26 mouse cellular contexts compared by ENCODE assay signal in genomic region chr12:84950763-84951162, GRCm38 (mm10). TPM values are rescaled to one million over a fixed set of nuclear protein-coding genes. Genes with fewer than 3 reads are reported as not detected.
DNase-seq lines count a peak whose midpoint lies in the region; ATAC-seq and TF ChIP-seq lines count a peak whose summit lies in the region.
"Had no signal": no experiment of that assay in that cellular context is flagged by ENCODE, and none has a peak within 500 bp of the region (broad histone marks: within the 10 kb centered on the region; RNA-seq: fewer than 3 reads in every experiment).

No protein-coding gene starts in this region.

- H3K79me2 ChIP-seq in liver, adult 2 months (ENCODE audit: control insufficient read depth, insufficient read depth, low read length): no peaks in the 10 kb centered on the region; the same call in 1 of the 2 replicates

- H3K27me3 ChIP-seq in heart, embryonic 10.5 days (ENCODE audit: insufficient read depth, poor library complexity, severe bottlenecking): no peaks in the 10 kb centered on the region
- no peaks in the 10 kb centered on the region for H3K27me3 ChIP-seq in liver, adult 2 months (ENCODE audit: control insufficient read depth, insufficient read depth, low read length)
- no peaks in the 10 kb centered on the region for H3K27me3 ChIP-seq in liver, embryonic 11.5 days (replicated peaks; ENCODE audit: control insufficient read depth, insufficient read depth, low read length)
- no peaks in the 10 kb centered on the region for H3K27me3 ChIP-seq in lung, embryonic 16.5 days (ENCODE audit: control insufficient read depth, insufficient read depth, low read depth, low read length)
- H3K27me3 ChIP-seq: embryonic facial prominence, embryonic 15.5 days; forebrain, embryonic 15.5 days; liver, embryonic 13.5 days; megakaryocyte, embryonic 14.5 days; midbrain, embryonic 13.5 days; neural tube, embryonic 12.5 days had no signal

- no peak for TF ChIP-seq CTCF in liver, adult 2 months (IDR thresholded peaks at IDR 0.05; ENCODE audit: low read depth, low read length)

- H3K9ac ChIP-seq in liver, adult 2 months (ENCODE audit: low read depth, low read length): no peak overlapping the region
- no peak overlapping the region for H3K9ac ChIP-seq in liver, embryonic 11.5 days (ENCODE audit: low read depth, low read length)
- H3K9ac ChIP-seq in lung, embryonic 16.5 days (ENCODE audit: low read length): no peak overlapping the region
- H3K9ac ChIP-seq: embryonic facial prominence, embryonic 15.5 days; forebrain, embryonic 15.5 days; hindbrain, embryonic 14.5 days; liver, embryonic 13.5 days; midbrain, embryonic 13.5 days; neural tube, embryonic 12.5 days had no signal

- TF ChIP-seq POLR2A in liver, adult 2 months (IDR thresholded peaks at IDR 0.05; ENCODE audit: extremely low read depth, insufficient read depth, low read length): no peak

- no peak for ATAC-seq in liver, embryonic 11.5 days (replicated peaks; ENCODE audit: low FRiP score)
- peak; percentile 37 for ATAC-seq in lung, embryonic 16.5 days (ENCODE audit: low read depth)
- ATAC-seq: forebrain, embryonic 15.5 days; inflammation-experienced regulatory T-cells, adult 6 months; midbrain, embryonic 13.5 days had no signal

- H3K4me3 ChIP-seq in heart, embryonic 10.5 days: no peak overlapping the region
- no peak overlapping the region for H3K4me3 ChIP-seq in liver, adult 2 months (ENCODE audit: insufficient read depth, low read depth, low read length)
- H3K4me3 ChIP-seq in liver, embryonic 11.5 days (ENCODE audit: low read depth, low read length): no peak overlapping the region
- H3K4me3 ChIP-seq in lung, embryonic 16.5 days (ENCODE audit: low read length): no peak overlapping the region
- H3K4me3 ChIP-seq: embryonic facial prominence, embryonic 15.5 days; forebrain, embryonic 15.5 days; heart, adult 2 months; liver, embryonic 13.5 days; megakaryocyte, embryonic 14.5 days; midbrain, embryonic 13.5 days; neural tube, embryonic 12.5 days had no signal

- WGBS in heart, embryonic 10.5 days: 91% methylated on average over 6 of the region's 6 CpGs
- WGBS in liver, adult 2 months: 26% methylated on average over 6 of the region's 6 CpGs
- WGBS in liver, embryonic 11.5 days: 91% methylated on average over 6 of the region's 6 CpGs
- 34% methylated on average over 6 of the region's 6 CpGs for WGBS in lung, embryonic 16.5 days

- peak; percentile 61 for DNase-seq in heart, adult 11 months
- DNase-seq in heart, embryonic 10.5 days (ENCODE audit: low spot score): no peak
- DNase-seq in liver, adult 2 months (ENCODE audit: extremely low read depth, low read depth, low spot score): peak; percentile 80
- no peak for DNase-seq in liver, embryonic 11.5 days (ENCODE audit: low spot score)
- peak; percentile 43 to 44 for DNase-seq in lung, postnatal 4 days
- DNase-seq in yolk sac, embryonic 10.5 days (ENCODE audit: low spot score): no peak
- DNase-seq in frontal cortex, postnatal 14 days (ENCODE audit: low spot score in 2 of 2): no peak
- DNase-seq: cerebellum, adult 9-11 months; gastrocnemius, postnatal 25 days; heart, adult 2 months; kidney, adult 18-20 months; kidney, postnatal 4 days; liver, embryonic 13.5 days; retina, postnatal 1 day; right cerebral cortex, postnatal 25 days; spleen, adult 18-20 months; thymus, adult 18-20 months; thymus, postnatal 36 days had no signal

- no peak overlapping the region for H3K27ac ChIP-seq in heart, embryonic 10.5 days
- no peak overlapping the region for H3K27ac ChIP-seq in liver, adult 2 months (replicated peaks; ENCODE audit: insufficient read depth, low read depth, low read length)
- H3K27ac ChIP-seq in liver, embryonic 11.5 days (ENCODE audit: low read depth, low read length): no peak overlapping the region
- H3K27ac ChIP-seq in lung, embryonic 16.5 days (ENCODE audit: low read length): peak overlapping the region; percentile 89; the same call in 1 of the 2 replicates
- H3K27ac ChIP-seq: embryonic facial prominence, embryonic 15.5 days; forebrain, embryonic 15.5 days; heart, adult 2 months; hindbrain, embryonic 14.5 days; liver, embryonic 13.5 days; midbrain, embryonic 13.5 days; neural tube, embryonic 12.5 days had no signal

- H3K36me3 ChIP-seq in heart, embryonic 10.5 days: peaks cover 43% of the 10 kb centered on the region
- peaks cover 13% of the 10 kb centered on the region for H3K36me3 ChIP-seq in liver, adult 2 months (ENCODE audit: control insufficient read depth, insufficient read depth, low read length)
- H3K36me3 ChIP-seq in liver, embryonic 11.5 days (ENCODE audit: control insufficient read depth, insufficient read depth, low read length): peaks cover 16% of the 10 kb centered on the region; the same call in 1 of the 2 replicates
- H3K36me3 ChIP-seq in lung, embryonic 16.5 days (ENCODE audit: control insufficient read depth, insufficient read depth, low read length): no peaks in the 10 kb centered on the region; the same call in 1 of the 2 replicates

- no peak overlapping the region for H3K4me2 ChIP-seq in liver, embryonic 11.5 days
- no peak overlapping the region for H3K4me2 ChIP-seq in lung, embryonic 16.5 days (ENCODE audit: low read depth, low read length)
- H3K4me2 ChIP-seq: embryonic facial prominence, embryonic 15.5 days; forebrain, embryonic 15.5 days; hindbrain, embryonic 14.5 days; liver, embryonic 13.5 days; midbrain, embryonic 13.5 days; neural tube, embryonic 12.5 days had no signal

- no peaks in the 10 kb centered on the region for H3K9me3 ChIP-seq in heart, embryonic 10.5 days
- H3K9me3 ChIP-seq in liver, embryonic 11.5 days (ENCODE audit: control insufficient read depth, low read length): no peaks in the 10 kb centered on the region
- H3K9me3 ChIP-seq in lung, embryonic 16.5 days (ENCODE audit: control insufficient read depth, low read length): no peaks in the 10 kb centered on the region
- H3K9me3 ChIP-seq: embryonic facial prominence, embryonic 15.5 days; forebrain, embryonic 15.5 days; liver, embryonic 13.5 days; midbrain, embryonic 13.5 days; neural tube, embryonic 12.5 days had no signal

- 0 out of 2 replicates have a peak, but pooled peaks cover 5% of the 10 kb centered on the region for H3K4me1 ChIP-seq in heart, embryonic 10.5 days
- H3K4me1 ChIP-seq in liver, adult 2 months (ENCODE audit: control insufficient read depth, insufficient read depth, low read length): peaks cover 18% of the 10 kb centered on the region
- no peaks in the 10 kb centered on the region for H3K4me1 ChIP-seq in liver, embryonic 11.5 days (replicated peaks; ENCODE audit: control insufficient read depth, insufficient read depth, low read length)
- peaks cover 12% of the 10 kb centered on the region for H3K4me1 ChIP-seq in lung, embryonic 16.5 days (replicated peaks; ENCODE audit: control insufficient read depth, insufficient read depth, low read length)
- H3K4me1 ChIP-seq: embryonic facial prominence, embryonic 15.5 days; forebrain, embryonic 15.5 days; midbrain, embryonic 13.5 days; neural tube, embryonic 12.5 days had no signal

RNA-seq across cellular contexts. Expression of gene Fcf1, which starts 19.9 kb away (rescaled TPM):
- 106 and 142 TPM in 2 replicates for polyA plus RNA-seq in heart, embryonic 10.5 days (2016; fragmentation: Nextera tagmentation; extraction: Ambion mirVana)
- 47.5 and 59.7 TPM in 2 replicates for total RNA-seq in liver, adult 2 months (2014; rRNA removed)
- 21.7 and 23.2 TPM in 2 replicates for polyA plus RNA-seq in liver, adult 2 months (2012; rRNA removed)
- 205 and 215 TPM in 2 replicates for polyA plus RNA-seq in liver, embryonic 11.5 days (2014; fragmentation: Nextera tagmentation; extraction: Ambion mirVana)
- 141 and 147 TPM in 2 replicates for polyA plus RNA-seq in lung, embryonic 16.5 days (2015; fragmentation: Nextera tagmentation; extraction: Ambion mirVana)

RNA-seq across cellular contexts. Expression of gene Arel1, which starts 19.9 kb away (rescaled TPM):
- 10.8 and 15.7 TPM in 2 replicates for polyA plus RNA-seq in heart, embryonic 10.5 days (2016; fragmentation: Nextera tagmentation; extraction: Ambion mirVana)
- 22.2 and 22.4 TPM in 2 replicates for total RNA-seq in liver, adult 2 months (2014; rRNA removed)
- polyA plus RNA-seq in liver, adult 2 months (2012; rRNA removed): 17.6 and 21.0 TPM in 2 replicates
- 19.6 and 22.9 TPM in 2 replicates for polyA plus RNA-seq in liver, embryonic 11.5 days (2014; fragmentation: Nextera tagmentation; extraction: Ambion mirVana)
- 14.2 and 14.6 TPM in 2 replicates for polyA plus RNA-seq in lung, embryonic 16.5 days (2015; fragmentation: Nextera tagmentation; extraction: Ambion mirVana)

RNA-seq across cellular contexts. Expression of gene Ylpm1, which starts 45.4 kb away (rescaled TPM):
- polyA plus RNA-seq in heart, embryonic 10.5 days (2016; fragmentation: Nextera tagmentation; extraction: Ambion mirVana): 23.8 and 28.7 TPM in 2 replicates
- total RNA-seq in liver, adult 2 months (2014; rRNA removed): 16.9 TPM in 2 replicates
- polyA plus RNA-seq in liver, adult 2 months (2012; rRNA removed): 4.7 and 5.2 TPM in 2 replicates
- polyA plus RNA-seq in liver, embryonic 11.5 days (2014; fragmentation: Nextera tagmentation; extraction: Ambion mirVana): 25.5 and 30.7 TPM in 2 replicates
- polyA plus RNA-seq in lung, embryonic 16.5 days (2015; fragmentation: Nextera tagmentation; extraction: Ambion mirVana): 25.4 and 25.5 TPM in 2 replicates

Comparison
In these comparisons a context has a peak if more than half of its experiments do, and no peak if none do; other contexts are left out.
1. DNase-seq: peak in heart, adult 11 months (single experiment), liver, adult 2 months (single experiment) and lung, postnatal 4 days (2 of 2); none in heart, embryonic 10.5 days (single experiment), liver, embryonic 11.5 days (single experiment), yolk sac, embryonic 10.5 days (single experiment) and frontal cortex, postnatal 14 days (0 of 2).